Mouse (Mus musculus) C2C12 (cell line): Measurements from ENCODE around the gene Lypla2. TPM values are rescaled to one million over a fixed set of nuclear protein-coding genes. Genes with fewer than 3 reads are reported as not detected.

Source experiments
- H3K27me3 ChIP-seq: one replicate; pipeline ENCODE4 v1.6.1; 2011; ENCODE audit not compliant: control insufficient read depth, insufficient read depth, insufficient read length
- H3K36me3 ChIP-seq: one replicate; pipeline ENCODE4 v1.6.1; 2011; ENCODE audit not compliant: control insufficient read depth, insufficient read depth
- H3K4me3 ChIP-seq: one replicate; pipeline ENCODE4 v1.5.1; 2011; ENCODE audit warnings: mild to moderate bottlenecking, control low read depth; ENCODE audit not compliant: poor library complexity, insufficient read depth, severe bottlenecking
- H3K79me2 ChIP-seq: one replicate; pipeline ENCODE4 v1.6.1; 2011; ENCODE audit not compliant: control insufficient read depth, insufficient read depth
- H3K79me3 ChIP-seq: one replicate; pipeline ENCODE4 v1.6.1; 2011; ENCODE audit warnings: low read depth, control low read depth
- H3ac ChIP-seq: one replicate; pipeline ENCODE3; 2011; ENCODE audit warnings: low read depth; ENCODE audit not compliant: control insufficient read depth, insufficient read length
- CEBPB ChIP-seq: IDR thresholded peaks from one replicate; pipeline ENCODE4 v1.6.1; 2011; ENCODE audit warnings: low read depth, mild to moderate bottlenecking, control low read depth, moderate library complexity
- CTCF ChIP-seq: IDR thresholded peaks from one replicate; pipeline ENCODE4 v1.5.1; 2011; ENCODE audit not compliant: control insufficient read depth, insufficient read depth, insufficient read length
- FOSL1 ChIP-seq: IDR thresholded peaks from one replicate; pipeline ENCODE4 v1.8.0; 2011; ENCODE audit warnings: mild to moderate bottlenecking, low read length; ENCODE audit not compliant: poor library complexity, insufficient read depth, severe bottlenecking
- MAX ChIP-seq: IDR thresholded peaks from one replicate; pipeline ENCODE4 v1.6.1; 2011; ENCODE audit warnings: mild to moderate bottlenecking, control low read depth
- MYOD1 ChIP-seq: IDR thresholded peaks from one replicate; pipeline ENCODE4 v1.6.1; 2011; ENCODE audit warnings: low read depth; ENCODE audit not compliant: control insufficient read depth, insufficient read length
- MYOG ChIP-seq: IDR thresholded peaks from one replicate; pipeline ENCODE4 v1.6.1; 2011; ENCODE audit not compliant: control insufficient read depth, insufficient read length; ENCODE audit errors: extremely low read depth
- USF1 ChIP-seq: IDR thresholded peaks from one replicate; pipeline ENCODE4 v1.6.1; 2011; ENCODE audit warnings: low read depth, mild to moderate bottlenecking, control low read depth, moderate library complexity
- polyA plus RNA-seq: library from polyadenylated mRNA; unstranded; fragments of >200 nt; fragmentation: generic; extraction: Trizol; gene quantifications from one replicate; pipeline ENCODE4 v1.2.1, GENCODE M21; 2012; ENCODE audit warnings: missing spikeins

Lypla2 gene
- polyA plus RNA-seq, 1 experiment = 70.1 TPM

GRCm38 (mm10) chr4:135920304-135921241, 51.9 kb downstream of the Lypla2 start, which contains the start of gene Fuca1:
TSS of gene Fuca1 (plus strand) at chr4:135920735.
- Histone ChIP-seq H3K79me3 (no peaks in the 10 kb centered on the region), H3ac (peak within 1 kb of the TSS; percentile 90), H3K27me3 (peaks cover 17% of the 10 kb centered on the region), H3K36me3 (peaks cover 4% of the 10 kb centered on the region), H3K79me2 (no peaks in the 10 kb centered on the region), H3K4me3 (peak within 1 kb of the TSS; percentile 80)
- TF ChIP-seq CEBPB (peak; percentile 70), CTCF (peak; percentile 34), FOSL1 (no peak)

GRCm38 (mm10) chr4:135919280-135919639, 53.2 kb downstream of the Lypla2 start:
- Histone ChIP-seq H3K79me3 (no peaks in the 10 kb centered on the region), H3K4me3 (no peak overlapping the region), H3K27me3 (peaks cover 17% of the 10 kb centered on the region), H3ac (no peak overlapping the region), H3K79me2 (no peaks in the 10 kb centered on the region), H3K36me3 (peaks cover 4% of the 10 kb centered on the region)
- TF ChIP-seq CTCF (no peak), USF1 (no peak), FOSL1 (no peak), CEBPB (no peak), MYOG (no peak), MAX (no peak), MYOD1 (no peak)

GRCm38 (mm10) chr4:135918635-135919279, 53.7 kb downstream of the Lypla2 start:
- peaks cover 4% of the 10 kb centered on the region for H3K36me3 ChIP-seq
- no peak for TF ChIP-seq MYOG
- no peak for TF ChIP-seq CEBPB
- TF ChIP-seq MAX = no peak
- no peak for TF ChIP-seq USF1
- TF ChIP-seq FOSL1 = no peak
- TF ChIP-seq CTCF = no peak
- no peak for TF ChIP-seq MYOD1
- H3K4me3 ChIP-seq = no peak overlapping the region
- H3ac ChIP-seq = no peak overlapping the region
- peaks cover 17% of the 10 kb centered on the region for H3K27me3 ChIP-seq
- H3K79me2 ChIP-seq = no peaks in the 10 kb centered on the region
- no peaks in the 10 kb centered on the region for H3K79me3 ChIP-seq

Other genes with a start within 250 kb of the Lypla2 start
- 0.04 TPM for gene Il22ra1, start 244.5 kb downstream of the Lypla2 start, polyA plus RNA-seq
- 0.40 TPM for gene Myom3, start 212.9 kb downstream of the Lypla2 start, polyA plus RNA-seq
- 37.2 TPM for gene Srsf10, start 116.9 kb downstream of the Lypla2 start, polyA plus RNA-seq
- 21.7 TPM for gene Pnrc2, start 98.8 kb downstream of the Lypla2 start, polyA plus RNA-seq
- gene Cnr2, start 77.2 kb downstream of the Lypla2 start, polyA plus RNA-seq = not detected
- 26.8 TPM for gene Fuca1, start 51.9 kb downstream of the Lypla2 start, polyA plus RNA-seq
- 24.3 TPM for gene Hmgcl, start 26.2 kb downstream of the Lypla2 start, polyA plus RNA-seq
- gene Gale, start 8.9 kb downstream of the Lypla2 start, polyA plus RNA-seq = 50.7 TPM
- gene Pithd1, start 14.6 kb upstream of the Lypla2 start, polyA plus RNA-seq = 45.1 TPM
- 18.4 TPM for gene Eloa, start 49.1 kb upstream of the Lypla2 start, polyA plus RNA-seq
- gene Rpl11, start 80.8 kb upstream of the Lypla2 start, polyA plus RNA-seq = 2,415 TPM
- gene Id3, start 170.9 kb upstream of the Lypla2 start, polyA plus RNA-seq = 780 TPM
- gene E2f2, start 199.8 kb upstream of the Lypla2 start, polyA plus RNA-seq = 11.5 TPM
- 3.8 TPM for gene Asap3, start 233.7 kb upstream of the Lypla2 start, polyA plus RNA-seq